Mouse (Mus musculus): ENCODE data around the gene Trip12. TPM values are rescaled to one million over a fixed set of nuclear protein-coding genes. Genes with fewer than 3 reads are reported as not detected.

Trip12 gene
- polyA plus RNA-seq, 1 experiment from 2014 or later: 51.0 TPM

- Histone ChIP-seq H3K27ac (no peak overlapping the region), H3K9me3 (replicated peaks) (no peaks in the 10 kb centered on the region), H3K27me3 (no peaks in the 10 kb centered on the region), H3K4me3 (no peak overlapping the region), H3K9ac (no peak overlapping the region), H3K4me1 (replicated peaks) (no peaks in the 10 kb centered on the region), H3K36me3 (no peaks in the 10 kb centered on the region), H3K4me2 (no peak overlapping the region)
- no peak for ATAC-seq (replicated peaks; ENCODE audit: insufficient number of reproducible peaks, insufficient read depth, low FRiP score, low read depth)
- 63% methylated on average over 4 of the region's 4 CpGs for WGBS
Observed at GRCm38 (mm10) chr1:84872939-84873338, 32.6 kb upstream of the Trip12 start.

GRCm38 (mm10) chr1:84872105-84872504, 31.8 kb upstream of the Trip12 start:
- no peak for ATAC-seq (replicated peaks; ENCODE audit: insufficient number of reproducible peaks, insufficient read depth, low FRiP score, low read depth)
- Histone ChIP-seq H3K4me3 (no peak overlapping the region), H3K4me1 (replicated peaks) (no peaks in the 10 kb centered on the region), H3K36me3 (no peaks in the 10 kb centered on the region), H3K4me2 (no peak overlapping the region), H3K9me3 (replicated peaks) (no peaks in the 10 kb centered on the region), H3K9ac (no peak overlapping the region), H3K27ac (no peak overlapping the region), H3K27me3 (no peaks in the 10 kb centered on the region)
- WGBS: 50% methylated on average over 3 of the region's 3 CpGs

- no peak for ATAC-seq (replicated peaks; ENCODE audit: insufficient number of reproducible peaks, insufficient read depth, low FRiP score, low read depth)
- H3K9me3 ChIP-seq (replicated peaks): no peaks in the 10 kb centered on the region
- H3K4me3 ChIP-seq: no peak overlapping the region
- H3K36me3 ChIP-seq: no peaks in the 10 kb centered on the region
- H3K4me2 ChIP-seq: no peak overlapping the region
- no peaks in the 10 kb centered on the region for H3K27me3 ChIP-seq
- no peak overlapping the region for H3K9ac ChIP-seq
- WGBS: 53% methylated on average over 6 of the region's 6 CpGs
- no peak overlapping the region for H3K27ac ChIP-seq
- no peaks in the 10 kb centered on the region for H3K4me1 ChIP-seq (replicated peaks)
Observed at GRCm38 (mm10) chr1:84871131-84871530, 30.8 kb upstream of the Trip12 start.

GRCm38 (mm10) chr1:84869498-84869897, 29.2 kb upstream of the Trip12 start:
- Histone ChIP-seq H3K27me3 (no peaks in the 10 kb centered on the region), H3K27ac (no peak overlapping the region), H3K9ac (no peak overlapping the region), H3K4me1 (replicated peaks) (no peaks in the 10 kb centered on the region), H3K4me2 (no peak overlapping the region), H3K4me3 (no peak overlapping the region), H3K36me3 (no peaks in the 10 kb centered on the region), H3K9me3 (replicated peaks) (no peaks in the 10 kb centered on the region)
- ATAC-seq (replicated peaks; ENCODE audit: insufficient number of reproducible peaks, insufficient read depth, low FRiP score, low read depth): no peak
- 25% methylated on average over 7 of the region's 7 CpGs for WGBS

GRCm38 (mm10) chr1:84868841-84869240, 28.5 kb upstream of the Trip12 start:
- H3K4me2 ChIP-seq: no peak overlapping the region
- H3K36me3 ChIP-seq: no peaks in the 10 kb centered on the region
- no peak for ATAC-seq (replicated peaks; ENCODE audit: insufficient number of reproducible peaks, insufficient read depth, low FRiP score, low read depth)
- no peaks in the 10 kb centered on the region for H3K27me3 ChIP-seq
- no peak overlapping the region for H3K9ac ChIP-seq
- no peaks in the 10 kb centered on the region for H3K9me3 ChIP-seq (replicated peaks)
- no peak overlapping the region for H3K27ac ChIP-seq
- no peak overlapping the region for H3K4me3 ChIP-seq
- no peaks in the 10 kb centered on the region for H3K4me1 ChIP-seq (replicated peaks)
- 81% methylated on average over 4 of the region's 4 CpGs for WGBS

- ATAC-seq (replicated peaks; ENCODE audit: insufficient number of reproducible peaks, insufficient read depth, low FRiP score, low read depth): no peak
Observed at GRCm38 (mm10) chr1:84868311-84868710, 28.0 kb upstream of the Trip12 start.

GRCm38 (mm10) chr1:84866706-84867230, 26.5 kb upstream of the Trip12 start:
- Histone ChIP-seq H3K4me2 (no peak overlapping the region), H3K4me1 (replicated peaks) (no peaks in the 10 kb centered on the region), H3K36me3 (no peaks in the 10 kb centered on the region), H3K27me3 (no peaks in the 10 kb centered on the region), H3K9ac (no peak overlapping the region), H3K9me3 (replicated peaks) (no peaks in the 10 kb centered on the region), H3K4me3 (no peak overlapping the region), H3K27ac (no peak overlapping the region)
- WGBS: 91% methylated on average over 3 of the region's 3 CpGs
- no peak for ATAC-seq (replicated peaks; ENCODE audit: insufficient number of reproducible peaks, insufficient read depth, low FRiP score, low read depth)

More at GRCm38 (mm10) chr1:84868311-84868710, 28.0 kb upstream of the Trip12 start:
- Histone ChIP-seq H3K4me3 (no peak overlapping the region), H3K9ac (no peak overlapping the region), H3K36me3 (no peaks in the 10 kb centered on the region), H3K27ac (no peak overlapping the region), H3K4me2 (no peak overlapping the region), H3K27me3 (no peaks in the 10 kb centered on the region), H3K9me3 (replicated peaks) (no peaks in the 10 kb centered on the region), H3K4me1 (replicated peaks) (no peaks in the 10 kb centered on the region)

GRCm38 (mm10) chr1:84866231-84866630, 25.9 kb upstream of the Trip12 start:
- Histone ChIP-seq H3K9me3 (replicated peaks) (no peaks in the 10 kb centered on the region), H3K27ac (no peak overlapping the region), H3K27me3 (no peaks in the 10 kb centered on the region), H3K4me1 (replicated peaks) (no peaks in the 10 kb centered on the region), H3K4me2 (no peak overlapping the region), H3K9ac (no peak overlapping the region), H3K36me3 (no peaks in the 10 kb centered on the region), H3K4me3 (no peak overlapping the region)
- no peak for ATAC-seq (replicated peaks; ENCODE audit: insufficient number of reproducible peaks, insufficient read depth, low FRiP score, low read depth)
- WGBS: 87% methylated on average over 6 of the region's 6 CpGs

- WGBS: 46% methylated on average over 2 of the region's 2 CpGs
Observed at GRCm38 (mm10) chr1:84864645-84865044, 24.3 kb upstream of the Trip12 start.

GRCm38 (mm10) chr1:84861255-84861630, 20.9 kb upstream of the Trip12 start:
- Histone ChIP-seq H3K27me3 (no peaks in the 10 kb centered on the region), H3K9ac (no peak overlapping the region), H3K36me3 (no peaks in the 10 kb centered on the region), H3K9me3 (replicated peaks) (no peaks in the 10 kb centered on the region), H3K4me1 (replicated peaks) (peaks cover 6% of the 10 kb centered on the region), H3K4me2 (no peak overlapping the region), H3K27ac (no peak overlapping the region), H3K4me3 (no peak overlapping the region)
- ATAC-seq (replicated peaks; ENCODE audit: insufficient number of reproducible peaks, insufficient read depth, low FRiP score, low read depth): no peak
- 63% methylated on average over 1 of the region's 1 CpGs for WGBS

More at GRCm38 (mm10) chr1:84864645-84865044, 24.3 kb upstream of the Trip12 start:
- H3K9me3 ChIP-seq (replicated peaks): no peaks in the 10 kb centered on the region
- no peak overlapping the region for H3K9ac ChIP-seq
- H3K4me1 ChIP-seq (replicated peaks): peaks cover 6% of the 10 kb centered on the region
- no peak overlapping the region for H3K27ac ChIP-seq
- no peak overlapping the region for H3K4me3 ChIP-seq
- H3K36me3 ChIP-seq: no peaks in the 10 kb centered on the region
- no peak overlapping the region for H3K4me2 ChIP-seq
- no peaks in the 10 kb centered on the region for H3K27me3 ChIP-seq
- ATAC-seq (replicated peaks; ENCODE audit: insufficient number of reproducible peaks, insufficient read depth, low FRiP score, low read depth): no peak

- Histone ChIP-seq H3K4me2 (no peak overlapping the region), H3K27me3 (no peaks in the 10 kb centered on the region), H3K4me3 (no peak overlapping the region), H3K9ac (no peak overlapping the region), H3K27ac (no peak overlapping the region), H3K36me3 (no peaks in the 10 kb centered on the region), H3K9me3 (replicated peaks) (no peaks in the 10 kb centered on the region), H3K4me1 (replicated peaks) (peaks cover 6% of the 10 kb centered on the region)
- ATAC-seq (replicated peaks; ENCODE audit: insufficient number of reproducible peaks, insufficient read depth, low FRiP score, low read depth): no peak
- 56% methylated on average over 10 of the region's 10 CpGs for WGBS
Observed at GRCm38 (mm10) chr1:84860360-84861254, 20.3 kb upstream of the Trip12 start.

- H3K36me3 ChIP-seq: no peaks in the 10 kb centered on the region
- ATAC-seq (replicated peaks; ENCODE audit: insufficient number of reproducible peaks, insufficient read depth, low FRiP score, low read depth): no peak
- no peak overlapping the region for H3K9ac ChIP-seq
- H3K4me2 ChIP-seq: no peak overlapping the region
- H3K4me1 ChIP-seq (replicated peaks): peaks cover 6% of the 10 kb centered on the region
- H3K27ac ChIP-seq: no peak overlapping the region
- no peaks in the 10 kb centered on the region for H3K9me3 ChIP-seq (replicated peaks)
- no peaks in the 10 kb centered on the region for H3K27me3 ChIP-seq
- 90% methylated on average over 6 of the region's 6 CpGs for WGBS
- H3K4me3 ChIP-seq: no peak overlapping the region
Observed at GRCm38 (mm10) chr1:84859597-84859996, 19.3 kb upstream of the Trip12 start.

Measured in heart, embryonic 15.5 days (tissue).